ENCODE assay signal across 10 mouse cellular contexts in the genomic region with DNA sequence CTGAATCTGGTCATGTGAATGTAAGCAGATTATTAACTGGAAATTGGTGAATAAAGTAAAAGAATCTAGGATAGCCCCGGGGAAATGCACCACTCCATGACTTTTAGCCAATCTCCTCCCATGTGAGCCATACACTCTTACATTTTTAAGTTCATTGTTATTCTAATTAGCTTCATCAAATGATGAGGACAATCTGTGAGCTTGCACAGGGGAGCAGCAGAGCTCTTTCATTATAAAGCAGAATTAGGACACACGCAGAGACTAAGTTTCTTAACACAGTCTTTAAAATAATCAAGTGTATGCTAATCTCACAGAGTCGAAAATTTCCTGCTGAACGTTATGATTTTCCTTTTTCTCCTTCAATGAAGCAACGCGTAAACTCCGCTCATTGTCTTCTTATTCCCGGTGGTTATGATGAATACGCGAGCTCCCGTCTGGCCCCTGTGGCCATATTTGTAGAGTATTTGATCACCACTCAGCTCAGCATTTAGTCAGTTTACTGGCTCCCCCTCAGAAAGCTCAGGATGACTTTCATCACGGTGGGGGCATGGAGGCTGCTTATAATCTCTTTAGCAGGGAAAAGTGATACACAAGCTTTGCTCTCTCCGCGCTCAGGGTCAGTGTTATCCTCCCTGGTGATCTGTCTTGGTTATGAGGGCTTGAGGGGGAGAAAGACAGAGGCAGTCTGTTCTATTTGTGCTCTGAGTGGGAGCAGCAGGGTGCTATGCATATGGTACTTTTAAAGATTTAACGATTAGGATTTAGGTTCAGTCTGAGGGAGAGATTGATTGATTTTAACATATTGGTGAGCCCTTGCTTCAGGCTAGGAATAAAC.
DNase-seq lines count a peak whose midpoint lies in the region; ATAC-seq lines count a peak whose summit lies in the region.
"Had no signal": no experiment of that assay in that cellular context is flagged by ENCODE, and none has a peak within 500 bp of the region (broad histone marks: within the 10 kb centered on the region; RNA-seq: fewer than 3 reads in every experiment).

No protein-coding gene starts in this region.

- no peaks in the 10 kb centered on the region for H3K4me1 ChIP-seq in forebrain, embryonic 13.5 days
- peaks cover 13% of the 10 kb centered on the region for H3K4me1 ChIP-seq in neural tube, embryonic 13.5 days (replicated peaks)
- H3K4me1 ChIP-seq: embryonic facial prominence, embryonic 12.5 days had no signal

- ATAC-seq in forebrain, embryonic 13.5 days = peak; percentile 75; the same call in 1 of the 2 replicates
- ATAC-seq in neural tube, embryonic 13.5 days (ENCODE audit: low read depth) = peak; percentile 81
- ATAC-seq: CD4-positive, CD25-positive, alpha-beta regulatory T cell, adult 4 months had no signal

- H3K27ac ChIP-seq in forebrain, embryonic 13.5 days = no peak overlapping the region
- peak overlapping the region; percentile 78 for H3K27ac ChIP-seq in neural tube, embryonic 13.5 days (replicated peaks)
- H3K27ac ChIP-seq: embryonic facial prominence, embryonic 12.5 days had no signal

- 30% methylated on average over 15 of the region's 15 CpGs for WGBS in forebrain, embryonic 13.5 days
- WGBS in neural tube, embryonic 13.5 days = 39% methylated on average over 15 of the region's 15 CpGs

- H3K36me3 ChIP-seq in forebrain, embryonic 13.5 days (ENCODE audit: poor library complexity, severe bottlenecking) = no peaks in the 10 kb centered on the region
- no peaks in the 10 kb centered on the region for H3K36me3 ChIP-seq in neural tube, embryonic 13.5 days
- H3K36me3 ChIP-seq: embryonic facial prominence, embryonic 12.5 days had no signal

- peak; percentile 3 to 5 for DNase-seq in left cerebral cortex, postnatal 25 days (ENCODE audit: low spot score in 2 of 2)
- DNase-seq in left cerebral cortex, adult 11 months (ENCODE audit: low spot score) = no peak
- DNase-seq in layer of hippocampus, adult 9-10 months (ENCODE audit: low spot score) = peak; percentile 5
- DNase-seq in testis, postnatal 10 days (ENCODE audit: low spot score) = no peak
- no peak for DNase-seq in ovary, postnatal 10 days (ENCODE audit: low spot score)
- DNase-seq in gastrocnemius, adult 8-10 months (ENCODE audit: low spot score in 2 of 2) = no peak

- intact Hi-C loops in left cerebral cortex, postnatal 25 days (cut with DNase I) = no loop called here

- no peaks in the 10 kb centered on the region for H3K27me3 ChIP-seq in forebrain, embryonic 13.5 days
- no peaks in the 10 kb centered on the region for H3K27me3 ChIP-seq in neural tube, embryonic 13.5 days
- H3K27me3 ChIP-seq: embryonic facial prominence, embryonic 12.5 days had no signal

- H3K4me3 ChIP-seq in forebrain, embryonic 13.5 days = peak overlapping the region; percentile 14
- peak overlapping the region; percentile 5; the same call in 1 of the 2 replicates for H3K4me3 ChIP-seq in neural tube, embryonic 13.5 days
- H3K4me3 ChIP-seq: embryonic facial prominence, embryonic 12.5 days had no signal

- no peaks in the 10 kb centered on the region for H3K9me3 ChIP-seq in forebrain, embryonic 13.5 days (replicated peaks)
- no peaks in the 10 kb centered on the region for H3K9me3 ChIP-seq in neural tube, embryonic 13.5 days
- H3K9me3 ChIP-seq: embryonic facial prominence, embryonic 12.5 days had no signal

- peak overlapping the region; percentile 41 for H3K4me2 ChIP-seq in forebrain, embryonic 13.5 days
- H3K4me2 ChIP-seq in neural tube, embryonic 13.5 days = peak overlapping the region; percentile 48
- H3K4me2 ChIP-seq: embryonic facial prominence, embryonic 12.5 days had no signal

- no peak overlapping the region for H3K9ac ChIP-seq in forebrain, embryonic 13.5 days
- H3K9ac ChIP-seq in neural tube, embryonic 13.5 days = peak overlapping the region; percentile 41; the same call in 1 of the 2 replicates
- H3K9ac ChIP-seq: embryonic facial prominence, embryonic 12.5 days had no signal

Comparison
In these comparisons a context has a peak if more than half of its experiments do, and no peak if none do; other contexts are left out.
1. DNase-seq: peak in left cerebral cortex, postnatal 25 days (2 of 2) and layer of hippocampus, adult 9-10 months (single experiment); none in left cerebral cortex, adult 11 months (single experiment), testis, postnatal 10 days (single experiment), ovary, postnatal 10 days (single experiment) and gastrocnemius, adult 8-10 months (0 of 2).